Mouse (Mus musculus) left cerebral cortex, adult 11 months (tissue): ENCODE data around the gene Gm3233.
"Not testable (repeated sequence)": the region's sequence is repeated elsewhere in the genome, so short reads cannot be mapped to it uniquely, and the experiment has no call there.

Experiments
- DNase-seq: peaks from one replicate; pipeline ENCODE4 v3.0.0; 2022; ENCODE audit warnings: low spot score

Gene Gm3233

DNA sequence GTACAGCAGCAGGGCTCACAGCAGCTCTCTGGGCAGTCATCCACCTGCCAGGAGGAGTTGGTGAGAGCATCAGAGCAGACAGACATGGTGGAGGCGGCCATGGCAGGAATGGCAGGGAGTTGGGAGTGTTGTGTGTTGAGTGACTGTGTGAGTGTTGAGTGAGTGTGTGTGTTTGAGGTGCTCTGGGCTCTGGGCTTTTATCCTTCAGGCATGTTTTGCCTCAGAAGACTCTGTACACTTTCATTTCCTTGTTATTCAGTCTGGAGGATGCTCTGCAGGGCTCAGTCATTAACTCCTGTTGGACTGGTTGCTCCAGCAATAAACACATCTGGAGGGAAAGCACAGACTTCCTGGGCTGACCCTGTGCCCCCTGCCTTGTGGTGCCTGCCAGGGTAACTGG lies at the start of gene Gm3233:
TSS of gene Gm3233 (minus strand) at position 101 of the 400 bp plus-strand sequence.
- DNase-seq = not testable (repeated sequence)

DNA sequence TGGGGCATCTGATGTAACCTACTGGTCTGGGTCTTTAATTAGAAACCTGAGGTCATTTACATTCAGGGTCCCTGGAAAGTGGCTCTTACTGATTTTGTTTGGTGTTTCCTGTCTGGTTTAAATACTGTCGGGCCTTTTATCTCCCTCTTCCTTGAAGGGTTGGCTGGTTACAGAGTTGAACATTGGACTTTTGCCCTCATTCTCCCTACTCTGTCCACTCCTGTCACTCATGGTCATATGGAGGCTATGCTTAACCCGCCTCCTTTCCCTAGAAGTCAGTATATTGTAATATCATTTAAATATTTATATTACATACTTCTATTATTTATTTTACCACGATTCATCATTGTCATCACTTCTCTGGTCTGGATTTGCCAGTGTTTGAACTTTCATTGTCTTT lies 44.6 kb upstream of the Gm3233 start:
- DNase-seq = no peak

- no peak for DNase-seq
Measured at GRCm38 (mm10) chr10:77798921-77799508, 39.5 kb upstream of the Gm3233 start, which contains the start of gene Gm19668. TSS of gene Gm19668 (minus strand) at chr10:77799133.

DNA sequence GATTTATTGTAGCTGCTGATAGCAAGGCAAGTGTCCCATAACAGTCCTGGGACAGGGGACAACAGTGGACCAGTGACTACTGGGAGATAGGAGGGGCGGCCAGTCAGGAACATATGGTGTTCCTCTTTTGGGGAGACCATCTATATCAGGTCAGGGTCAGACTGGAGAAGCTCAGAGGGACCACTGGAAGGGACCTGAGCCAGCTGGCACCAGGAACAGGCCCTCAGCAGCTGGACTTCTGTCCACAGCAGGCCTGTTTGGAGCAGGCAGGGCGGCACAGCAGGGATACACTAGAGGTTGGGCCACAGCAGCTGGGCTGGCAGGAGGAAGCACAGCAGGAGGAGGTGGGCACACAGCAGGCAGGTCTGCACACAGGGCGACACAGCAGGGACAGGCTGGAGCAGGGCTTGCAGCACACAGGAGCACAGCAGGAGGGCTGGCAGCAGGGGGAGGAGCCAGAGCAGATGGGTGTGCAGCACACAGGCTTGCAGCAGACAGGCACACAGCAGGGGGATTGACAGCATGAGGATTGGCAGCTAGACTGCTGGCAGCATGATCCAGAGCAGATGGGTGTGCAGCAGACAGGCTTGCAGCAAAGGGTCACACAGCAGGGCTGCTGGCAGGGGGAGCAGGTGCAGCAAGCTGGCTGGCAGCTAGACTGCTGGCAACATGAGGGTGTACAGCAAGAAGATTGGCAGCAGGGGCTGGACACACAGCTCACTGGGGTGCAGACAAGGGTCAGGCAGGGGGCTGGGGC lies 38.9 kb upstream of the Gm3233 start:
- DNase-seq = not testable (repeated sequence)

DNA sequence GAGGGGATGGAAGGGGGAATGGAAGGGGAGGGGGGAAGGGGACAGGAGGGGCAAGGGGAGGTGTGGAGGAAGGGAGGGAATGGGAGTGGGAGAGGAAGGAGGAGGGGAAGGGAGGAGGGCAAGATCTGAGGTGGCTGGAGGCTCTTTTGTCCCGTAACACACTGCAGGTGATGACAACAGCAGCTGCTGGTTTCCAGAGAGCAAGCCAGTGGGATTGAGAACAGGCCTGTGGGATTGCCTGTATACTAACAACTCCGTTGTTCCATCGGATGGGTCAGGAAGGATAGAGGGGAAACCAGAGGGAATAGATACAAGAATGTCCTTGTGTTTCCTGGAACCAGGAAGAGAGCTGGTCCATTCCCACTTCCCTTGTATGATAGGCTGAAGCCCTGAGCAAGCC lies 38.2 kb upstream of the Gm3233 start:
- no peak for DNase-seq

DNA sequence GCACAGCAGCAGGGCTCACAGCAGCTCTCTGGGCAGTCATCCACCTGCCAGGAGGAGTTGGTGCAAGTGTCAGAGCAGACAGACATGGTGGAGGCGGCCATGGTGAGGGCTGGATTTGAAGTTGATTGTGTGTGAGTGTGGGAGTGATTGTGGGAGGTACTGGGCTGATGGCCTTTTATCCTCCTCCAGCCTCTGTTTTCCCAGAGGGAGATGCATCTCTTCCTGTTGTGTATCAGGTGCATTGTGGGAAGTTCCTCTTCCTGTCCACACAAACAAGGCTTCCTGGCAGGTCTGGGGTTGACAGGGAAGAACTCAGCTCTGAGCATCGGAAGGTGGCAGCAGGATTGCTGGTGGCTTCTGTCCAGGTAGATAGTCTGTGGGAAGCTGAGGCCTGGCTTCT lies 35.5 kb upstream of the Gm3233 start, which contains the start of gene Gm9639:
TSS of gene Gm9639 (minus strand) at position 101 of the 400 bp plus-strand sequence.
- no peak for DNase-seq

- DNase-seq = no peak
Measured at GRCm38 (mm10) chr10:77788621-77789020, 29.1 kb upstream of the Gm3233 start.

GRCm38 (mm10) chr10:77787876-77788275 lies 28.4 kb upstream of the Gm3233 start, which contains the start of gene Gm7137:
TSS of gene Gm7137 (minus strand) at chr10:77788200.
- DNase-seq = not testable (repeated sequence)

DNA sequence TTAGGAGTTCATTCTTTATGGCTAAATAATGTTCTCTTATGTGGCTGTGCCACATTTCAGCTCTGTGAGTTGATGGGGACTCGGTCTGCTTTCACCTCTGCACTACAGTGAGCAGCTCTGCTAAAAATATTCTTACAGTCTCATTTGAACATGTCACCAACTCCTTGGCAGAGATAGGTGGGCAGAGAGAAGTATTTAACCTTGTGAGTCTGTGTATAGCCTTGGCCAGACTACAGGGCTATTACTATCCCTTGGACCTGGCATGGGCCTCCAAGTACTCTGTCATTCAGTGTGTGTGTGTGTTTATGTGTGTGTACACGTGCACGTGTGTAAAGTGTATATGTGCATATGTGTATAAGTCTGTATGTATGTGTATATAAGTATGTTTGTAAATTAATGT lies 23.9 kb upstream of the Gm3233 start:
- DNase-seq = not testable (repeated sequence)

DNA sequence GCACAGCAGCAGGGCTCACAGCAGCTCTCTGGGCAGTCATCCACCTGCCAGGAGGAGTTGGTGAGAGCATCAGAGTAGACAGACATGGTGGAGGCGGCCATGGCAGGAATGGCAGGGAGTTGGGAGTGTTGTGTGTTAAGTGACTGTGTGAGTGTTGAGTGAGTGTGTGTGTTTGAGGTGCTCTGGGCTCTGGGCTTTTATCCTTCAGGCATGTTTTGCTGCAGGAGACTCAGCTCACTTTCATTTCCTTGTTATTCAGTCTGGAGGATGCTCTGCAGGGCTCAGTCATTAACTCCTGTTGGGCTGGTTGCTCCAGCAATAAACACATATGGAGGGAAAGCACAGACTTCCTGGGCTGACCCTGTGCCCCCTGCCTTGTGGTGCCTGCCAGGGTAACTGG lies 23.0 kb upstream of the Gm3233 start, which contains the start of gene Gm3250:
TSS of gene Gm3250 (minus strand) at position 101 of the 400 bp plus-strand sequence.
- not testable (repeated sequence) for DNase-seq

DNA sequence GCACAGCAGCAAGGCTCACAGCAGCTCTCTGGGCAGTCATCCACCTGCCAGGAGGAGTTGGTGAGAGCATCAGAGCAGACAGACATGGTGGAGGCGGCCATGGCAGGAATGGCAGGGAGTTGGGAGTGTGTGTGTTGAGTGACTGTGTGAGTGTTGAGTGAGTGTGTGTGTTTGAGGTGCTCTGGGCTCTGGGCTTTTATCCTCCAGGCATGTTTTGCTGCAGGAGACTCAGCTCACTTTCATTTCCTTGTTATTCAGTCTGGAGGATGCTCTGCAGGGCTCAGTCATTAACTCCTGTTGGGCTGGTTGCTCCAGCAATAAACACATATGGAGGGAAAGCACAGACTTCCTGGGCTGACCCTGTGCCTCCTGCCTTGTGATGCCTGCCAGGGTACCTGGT lies 17.4 kb upstream of the Gm3233 start, which contains the start of gene Gm7138:
TSS of gene Gm7138 (minus strand) at position 101 of the 400 bp plus-strand sequence.
- not testable (repeated sequence) for DNase-seq

GRCm38 (mm10) chr10:77772142-77772541 lies 12.7 kb upstream of the Gm3233 start:
- not testable (repeated sequence) for DNase-seq

- not testable (repeated sequence) for DNase-seq
Measured at GRCm38 (mm10) chr10:77771225-77771624, 11.7 kb upstream of the Gm3233 start, which contains the start of gene Gm3238. TSS of gene Gm3238 (minus strand) at chr10:77771325.

GRCm38 (mm10) chr10:77769727-77770126 lies 10.2 kb upstream of the Gm3233 start:
- DNase-seq = no peak

DNA sequence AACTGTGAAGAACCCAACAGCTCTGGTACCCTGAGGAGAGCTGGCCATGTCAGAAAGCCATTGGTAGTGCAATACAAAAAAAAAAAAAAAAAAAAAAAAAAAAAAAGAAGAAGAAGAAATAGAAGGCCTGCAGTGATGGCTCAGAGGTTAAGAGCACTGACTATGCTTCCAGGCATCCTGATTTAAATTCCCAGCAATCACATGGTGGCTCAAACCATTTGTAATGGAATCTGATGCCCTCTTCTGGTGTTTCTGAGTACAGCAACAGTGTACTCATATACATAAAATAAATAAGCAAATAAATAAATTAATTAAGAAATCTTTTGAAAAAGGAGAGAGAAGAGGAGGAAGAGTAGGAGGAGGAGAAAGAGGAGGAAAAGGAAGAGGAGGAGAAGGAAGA lies 6.0 kb downstream of the Gm3233 start:
- no peak for DNase-seq

GRCm38 (mm10) chr10:77752312-77752711 lies 7.2 kb downstream of the Gm3233 start:
- DNase-seq = not testable (repeated sequence)

DNA sequence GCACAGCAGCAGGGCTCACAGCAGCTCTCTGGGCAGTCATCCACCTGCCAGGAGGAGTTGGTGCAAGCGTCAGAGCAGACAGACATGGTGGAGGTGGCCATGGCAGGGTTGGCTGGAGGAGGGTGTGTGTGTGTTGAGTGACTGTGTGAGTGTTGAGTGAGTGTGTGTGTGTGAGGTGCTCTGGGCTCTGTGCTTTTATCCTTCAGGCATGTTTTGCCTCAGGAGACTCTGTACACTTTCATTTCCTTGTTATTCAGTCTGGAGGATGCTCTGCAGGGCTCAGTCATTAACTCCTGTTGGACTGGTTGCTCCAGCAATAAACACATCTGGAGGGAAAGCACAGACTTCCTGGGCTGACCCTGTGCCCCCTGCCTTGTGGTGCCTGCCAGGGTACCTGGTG lies 8.2 kb downstream of the Gm3233 start, which contains the start of gene Gm9736:
TSS of gene Gm9736 (minus strand) at position 101 of the 400 bp plus-strand sequence.
- DNase-seq = not testable (repeated sequence)

GRCm38 (mm10) chr10:77750686-77751085 lies 8.8 kb downstream of the Gm3233 start:
- DNase-seq = not testable (repeated sequence)

GRCm38 (mm10) chr10:77741924-77742688 lies 17.4 kb downstream of the Gm3233 start, which contains the start of gene Gm18596:
TSS of gene Gm18596 (minus strand) at chr10:77742638.
- DNase-seq = not testable (repeated sequence)

DNA sequence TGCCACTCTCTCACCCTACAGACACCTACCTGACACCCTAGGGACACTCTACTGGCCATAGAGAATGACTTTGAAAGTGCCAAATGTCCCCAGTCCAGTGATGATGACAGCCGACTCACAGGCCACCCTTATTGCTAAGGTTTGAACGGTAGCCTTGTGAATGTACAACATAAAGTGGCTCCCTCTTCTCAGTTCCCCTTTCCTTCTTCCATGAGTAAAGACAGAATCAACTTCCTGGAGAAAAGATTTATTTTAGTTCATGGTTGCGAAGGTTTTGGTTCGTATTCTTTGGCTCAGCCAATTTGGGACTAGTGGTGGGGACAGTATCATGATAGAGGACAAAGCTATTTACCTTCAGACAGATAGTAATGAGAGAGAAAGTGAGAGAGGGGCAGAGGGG lies 20.6 kb downstream of the Gm3233 start:
- no peak for DNase-seq

- no peak for DNase-seq
Measured at GRCm38 (mm10) chr10:77735928-77736327, 23.6 kb downstream of the Gm3233 start.

DNA sequence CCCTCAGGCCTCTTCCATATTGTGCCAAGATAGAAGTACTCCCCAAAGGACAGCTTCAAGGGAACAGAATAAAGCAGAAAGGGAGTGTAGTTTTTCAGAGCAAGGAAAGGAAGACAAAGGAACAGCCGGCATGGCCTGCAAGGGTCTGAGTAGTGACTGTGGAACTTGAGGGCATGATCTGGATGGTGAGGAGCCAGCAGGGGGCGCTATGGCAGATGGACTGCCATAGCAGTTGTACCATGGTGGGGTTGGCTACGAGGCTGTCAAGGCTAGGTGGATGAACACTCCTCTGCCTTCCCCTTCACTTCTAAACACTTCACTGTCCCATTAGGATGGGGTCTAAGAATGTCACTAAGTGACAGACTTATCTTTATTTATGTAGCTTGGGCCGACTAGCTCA lies 30.2 kb downstream of the Gm3233 start:
- no peak for DNase-seq
